Mouse (Mus musculus): ENCODE measurements around the gene Cxcl5. TPM values are rescaled to one million over a fixed set of nuclear protein-coding genes. Genes with fewer than 3 reads are reported as not detected.
"Not testable (repeated sequence)": the region's sequence is repeated elsewhere in the genome, so short reads cannot be mapped to it uniquely, and the experiment has no call there.

The Cxcl5 gene
- polyA plus RNA-seq, 1 experiment from 2014 or later = 2.1 TPM

- Histone ChIP-seq H3K4me3 (no peak overlapping the region), H3K4me2 (no peak overlapping the region), H3K36me3 (no peaks in the 10 kb centered on the region), H3K27ac (no peak overlapping the region), H3K4me1 (peaks cover 17% of the 10 kb centered on the region), H3K9me3 (no peaks in the 10 kb centered on the region), H3K27me3 (peaks cover 7% of the 10 kb centered on the region; the same call in 1 of the 2 replicates), H3K9ac (no peak overlapping the region)
- 77% methylated on average over 4 of the region's 4 CpGs for WGBS
- no peak for ATAC-seq (ENCODE audit: insufficient number of reproducible peaks, low FRiP score, low TSS enrichment, low read depth)
These were observed 29.0 kb downstream of the Cxcl5 start for GRCm38 (mm10) chr5:90788114-90788513.

- peaks cover 17% of the 10 kb centered on the region for H3K4me1 ChIP-seq
- no peaks in the 10 kb centered on the region for H3K9me3 ChIP-seq
- peaks cover 7% of the 10 kb centered on the region; the same call in 1 of the 2 replicates for H3K27me3 ChIP-seq
- H3K4me2 ChIP-seq = no peak overlapping the region
- no peak overlapping the region for H3K4me3 ChIP-seq
- 50% methylated on average over 11 of the region's 11 CpGs for WGBS
- no peak overlapping the region for H3K27ac ChIP-seq
- H3K36me3 ChIP-seq = no peaks in the 10 kb centered on the region
- no peak for ATAC-seq (ENCODE audit: insufficient number of reproducible peaks, low FRiP score, low TSS enrichment, low read depth)
- H3K9ac ChIP-seq = no peak overlapping the region
These were observed 30.3 kb downstream of the Cxcl5 start for GRCm38 (mm10) chr5:90789306-90790073.

GRCm38 (mm10) chr5:90790074-90790502, 30.9 kb downstream of the Cxcl5 start:
- ATAC-seq (ENCODE audit: insufficient number of reproducible peaks, low FRiP score, low TSS enrichment, low read depth) = no peak
- no peak overlapping the region for H3K4me2 ChIP-seq
- no peaks in the 10 kb centered on the region for H3K9me3 ChIP-seq
- H3K4me3 ChIP-seq = no peak overlapping the region
- H3K27me3 ChIP-seq = peaks cover 7% of the 10 kb centered on the region; the same call in 1 of the 2 replicates
- H3K4me1 ChIP-seq = peaks cover 17% of the 10 kb centered on the region
- no peak overlapping the region for H3K27ac ChIP-seq
- no peaks in the 10 kb centered on the region for H3K36me3 ChIP-seq
- 12% methylated on average over 8 of the region's 8 CpGs for WGBS
- no peak overlapping the region for H3K9ac ChIP-seq

- Histone ChIP-seq H3K27me3 (no peaks in the 10 kb centered on the region), H3K27ac (no peak within 1 kb of the TSS), H3K9me3 (no peaks in the 10 kb centered on the region), H3K4me3 (no peak within 1 kb of the TSS), H3K9ac (no peak within 1 kb of the TSS), H3K4me1 (peaks cover 9% of the 10 kb centered on the region; the same call in 1 of the 2 replicates), H3K4me2 (no peak within 1 kb of the TSS), H3K36me3 (no peaks in the 10 kb centered on the region)
- 46% methylated on average over 5 of the region's 5 CpGs for WGBS
- ATAC-seq (ENCODE audit: insufficient number of reproducible peaks, low FRiP score, low TSS enrichment, low read depth) = no peak
These were observed 35.0 kb downstream of the Cxcl5 start, which contains the start of gene Cxcl15 for GRCm38 (mm10) chr5:90794195-90794625. Cxcl15 (plus strand) TSS chr5:90794534.

GRCm38 (mm10) chr5:90795392-90795791, 36.2 kb downstream of the Cxcl5 start:
- not testable (repeated sequence) for H3K27me3 ChIP-seq; H3K4me2 ChIP-seq; H3K9me3 ChIP-seq; H3K4me1 ChIP-seq; ATAC-seq (ENCODE audit: insufficient number of reproducible peaks, low FRiP score, low TSS enrichment, low read depth); H3K27ac ChIP-seq; H3K9ac ChIP-seq; H3K4me3 ChIP-seq; H3K36me3 ChIP-seq
- WGBS = 87% methylated on average over 2 of the region's 2 CpGs

GRCm38 (mm10) chr5:90804574-90804973, 45.4 kb downstream of the Cxcl5 start:
- no peak overlapping the region for H3K4me2 ChIP-seq
- no peak overlapping the region for H3K4me3 ChIP-seq
- no peak overlapping the region for H3K27ac ChIP-seq
- H3K9me3 ChIP-seq = no peaks in the 10 kb centered on the region
- no peak overlapping the region for H3K9ac ChIP-seq
- H3K4me1 ChIP-seq = no peaks in the 10 kb centered on the region
- H3K36me3 ChIP-seq = no peaks in the 10 kb centered on the region
- no peak for ATAC-seq (ENCODE audit: insufficient number of reproducible peaks, low FRiP score, low TSS enrichment, low read depth)
- H3K27me3 ChIP-seq = no peaks in the 10 kb centered on the region

GRCm38 (mm10) chr5:90806050-90806449, 46.9 kb downstream of the Cxcl5 start:
- H3K4me3 ChIP-seq = no peak overlapping the region
- no peaks in the 10 kb centered on the region for H3K9me3 ChIP-seq
- no peaks in the 10 kb centered on the region for H3K36me3 ChIP-seq
- H3K27me3 ChIP-seq = no peaks in the 10 kb centered on the region
- no peak overlapping the region for H3K4me2 ChIP-seq
- H3K27ac ChIP-seq = no peak overlapping the region
- no peak for ATAC-seq (ENCODE audit: insufficient number of reproducible peaks, low FRiP score, low TSS enrichment, low read depth)
- no peak overlapping the region for H3K9ac ChIP-seq
- no peaks in the 10 kb centered on the region for H3K4me1 ChIP-seq

- Histone ChIP-seq H3K36me3 (no peaks in the 10 kb centered on the region), H3K9ac (no peak overlapping the region), H3K4me3 (no peak overlapping the region), H3K4me2 (no peak overlapping the region), H3K27me3 (no peaks in the 10 kb centered on the region), H3K9me3 (no peaks in the 10 kb centered on the region), H3K27ac (no peak overlapping the region), H3K4me1 (no peaks in the 10 kb centered on the region)
- ATAC-seq (ENCODE audit: insufficient number of reproducible peaks, low FRiP score, low TSS enrichment, low read depth) = no peak
- WGBS = 71% methylated on average over 3 of the region's 3 CpGs
These were observed 48.2 kb downstream of the Cxcl5 start for GRCm38 (mm10) chr5:90807176-90807950.

Small RNA genes lying within 50 kb of the gene (microRNA-seq; reads per million reads assigned to microRNA genes)
- gene Gm24322 = not detected

Other genes with a start within 250 kb of the Cxcl5 start
- gene Afm, start 240.4 kb upstream of the Cxcl5 start, polyA plus RNA-seq (2015; fragmentation: Nextera tagmentation; extraction: Ambion mirVana) = 0.09 TPM in 1 of 2 replicates, not detected in the other
- gene 5830473C10Rik, start 198.3 kb upstream of the Cxcl5 start, polyA plus RNA-seq (2015; fragmentation: Nextera tagmentation; extraction: Ambion mirVana) = 0.14 TPM in 1 of 2 replicates, not detected in the other
- gene Rassf6, start 118.7 kb upstream of the Cxcl5 start, polyA plus RNA-seq (2015; fragmentation: Nextera tagmentation; extraction: Ambion mirVana) = 3.7 and 3.9 TPM in 2 replicates
- gene Ppbp, start 9.2 kb downstream of the Cxcl5 start, polyA plus RNA-seq (2015; fragmentation: Nextera tagmentation; extraction: Ambion mirVana) = 4.1 and 4.2 TPM in 2 replicates
- gene Pf4, start 13.1 kb downstream of the Cxcl5 start, polyA plus RNA-seq (2015; fragmentation: Nextera tagmentation; extraction: Ambion mirVana) = 83.8 and 108 TPM in 2 replicates
- 0.38 TPM in 1 of 2 replicates, not detected in the other for gene Cxcl3, start 26.7 kb downstream of the Cxcl5 start, polyA plus RNA-seq (2015; fragmentation: Nextera tagmentation; extraction: Ambion mirVana)
- 0.34 and 0.58 TPM in 2 replicates for gene Cxcl15, start 35.2 kb downstream of the Cxcl5 start, polyA plus RNA-seq (2015; fragmentation: Nextera tagmentation; extraction: Ambion mirVana)
- gene Cxcl1, start 131.9 kb downstream of the Cxcl5 start, polyA plus RNA-seq (2015; fragmentation: Nextera tagmentation; extraction: Ambion mirVana) = 1.3 TPM in 2 replicates
- not detected in 2 replicates for gene Cxcl2, start 144.5 kb downstream of the Cxcl5 start, polyA plus RNA-seq (2015; fragmentation: Nextera tagmentation; extraction: Ambion mirVana)
- gene Mthfd2l, start 171.8 kb downstream of the Cxcl5 start, polyA plus RNA-seq (2015; fragmentation: Nextera tagmentation; extraction: Ambion mirVana) = 34.8 and 40.0 TPM in 2 replicates